Mouse (Mus musculus) thymus, adult 2 months (tissue): ENCODE results near the gene Yif1b.

Experiments used
- CTCF ChIP-seq: fragments of 200-500 bp; IDR thresholded peaks from 2 replicates; pipeline ENCODE4 v1.5.1; 2012; ENCODE audit warnings: mild to moderate bottlenecking, control low read depth, low read length, moderate library complexity, borderline replicate concordance; ENCODE audit not compliant: control insufficient read depth, poor library complexity, insufficient read depth; ENCODE audit errors: extremely low read depth
- POLR2A ChIP-seq: fragments of 200-500 bp; IDR thresholded peaks from 2 replicates; pipeline ENCODE4 v1.6.1; 2012; ENCODE audit warnings: mild to moderate bottlenecking, low read length, control low read depth, moderate library complexity; ENCODE audit not compliant: control insufficient read depth, poor library complexity, insufficient read depth; ENCODE audit errors: extremely low read depth

DNA sequence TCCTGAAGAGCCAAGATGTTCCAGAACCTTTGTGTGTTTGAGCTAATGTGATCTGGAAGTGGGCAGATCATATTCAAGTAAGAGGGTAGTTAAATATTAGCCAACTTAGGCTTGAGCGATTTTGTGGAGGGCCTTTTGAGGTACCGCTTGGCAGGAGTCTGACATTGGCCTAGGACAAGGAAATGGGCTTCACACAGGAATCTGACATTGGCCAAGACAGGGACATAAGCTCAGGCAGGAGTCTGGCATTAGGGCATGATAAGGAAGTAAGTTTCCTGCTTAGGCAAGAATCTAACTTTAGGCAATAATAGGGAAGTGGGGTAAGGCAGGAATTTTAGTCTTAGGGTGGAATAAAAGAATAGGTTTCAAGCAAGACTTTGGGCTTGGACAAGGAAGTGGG, 23.9 kb upstream of the Yif1b start:
- TF ChIP-seq POLR2A: no peak
- no peak for TF ChIP-seq CTCF
